Mouse (Mus musculus) frontal cortex, adult 2 months (tissue): ENCODE measurements around the gene C2cd4d. TPM values are rescaled to one million over a fixed set of nuclear protein-coding genes. Genes with fewer than 3 reads are reported as not detected.

Source experiments
- DNase-seq, 2 experiments: peaks; one replicate each; pipeline ENCODE4 v3.0.0; 2022; ENCODE audit warnings: low spot score in 1 of 2; ENCODE audit errors: extremely low spot score in 1 of 2
- polyA plus RNA-seq: library from polyadenylated mRNA; depleted of rRNA; stranded (reverse); fragments of >200 nt; gene quantifications from 2 replicates; pipeline ENCODE4 v1.2.3, GENCODE M21; 2012

Gene C2cd4d
- polyA plus RNA-seq, 1 experiment = 1.5 TPM

DNA sequence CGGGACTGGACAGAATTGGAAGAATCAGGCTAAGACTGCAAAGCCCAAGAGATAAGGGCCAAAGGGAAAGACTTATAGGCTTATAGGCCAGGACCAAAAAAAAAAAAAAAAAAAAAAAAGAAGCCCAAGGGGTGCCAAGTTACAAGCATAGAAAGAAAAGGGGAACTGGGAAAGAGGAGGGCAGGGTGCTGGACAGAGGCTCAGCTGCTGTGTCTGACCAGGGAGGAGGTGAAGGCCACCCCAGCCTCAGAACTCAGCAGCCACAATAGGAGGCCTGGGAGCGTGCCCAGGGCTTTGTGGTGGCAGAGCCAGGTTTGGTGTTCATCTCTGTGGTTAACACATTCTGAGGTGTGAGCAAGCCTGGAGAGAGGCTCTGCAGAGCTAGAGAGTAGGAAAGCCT, 12.9 kb downstream of the C2cd4d start:
- DNase-seq = no peak

DNA sequence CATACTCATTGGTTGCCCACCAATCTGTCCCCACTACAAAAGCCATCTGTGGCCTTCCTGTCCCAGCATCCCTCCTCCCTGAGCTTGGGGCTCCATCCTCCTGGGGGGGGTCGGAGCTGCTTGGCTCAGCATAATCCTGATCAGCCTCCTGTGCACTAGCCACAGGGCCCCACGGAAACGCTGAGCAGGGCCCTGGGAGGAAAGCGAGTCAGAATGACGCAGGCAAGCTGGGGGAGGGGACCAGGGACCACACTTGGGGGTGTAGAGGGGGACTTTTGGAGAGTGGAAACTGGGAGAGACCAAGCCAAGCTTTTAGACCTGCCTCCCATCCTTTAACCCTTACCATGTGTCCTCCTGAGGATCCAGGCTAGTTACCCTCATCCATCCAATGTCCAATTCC, 13.6 kb downstream of the C2cd4d start:
- DNase-seq = no peak

DNA sequence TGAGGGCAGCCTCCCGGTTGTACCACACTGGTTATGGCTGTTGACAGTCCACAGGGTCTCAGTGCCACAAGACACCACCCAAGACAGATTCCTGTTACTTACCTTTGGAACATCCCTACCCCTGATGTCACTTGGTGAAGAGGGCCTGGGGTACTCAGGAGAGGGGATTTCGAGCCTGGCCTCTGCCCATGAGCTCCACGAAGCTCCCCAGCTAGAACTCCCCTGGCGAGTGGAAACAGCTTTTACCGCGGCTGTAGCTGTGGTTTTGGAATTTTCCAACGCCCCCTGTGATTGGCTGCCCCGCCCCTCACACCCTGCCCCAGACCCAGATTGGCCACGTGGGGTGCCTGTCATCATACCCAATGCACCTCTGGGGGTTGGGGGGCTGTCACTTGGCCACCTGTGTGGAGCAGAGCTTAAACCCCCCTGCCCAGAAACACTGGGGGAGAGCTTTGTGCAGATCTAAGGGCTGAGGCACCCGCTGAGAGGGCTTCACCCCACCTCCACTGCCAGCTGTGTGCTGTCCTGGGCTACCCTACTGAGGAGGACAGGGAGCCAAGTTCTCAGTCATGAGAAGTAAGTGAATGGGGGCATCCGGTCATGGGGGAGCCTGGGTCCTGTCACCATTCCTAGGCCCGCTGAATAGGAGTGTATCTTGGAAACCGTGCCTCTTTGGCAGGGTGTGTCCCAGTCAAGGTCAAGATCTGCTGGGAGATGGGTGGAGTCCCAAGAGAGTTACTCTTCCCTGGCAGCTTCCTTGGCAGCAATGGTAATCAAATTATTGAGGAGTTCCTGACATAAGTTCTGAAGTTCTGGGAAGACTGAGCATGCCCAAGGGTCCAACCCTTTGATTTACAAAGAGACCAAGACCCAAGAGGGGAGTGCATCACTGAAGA, 15.0 kb downstream of the C2cd4d start:
- DNase-seq = no peak

DNA sequence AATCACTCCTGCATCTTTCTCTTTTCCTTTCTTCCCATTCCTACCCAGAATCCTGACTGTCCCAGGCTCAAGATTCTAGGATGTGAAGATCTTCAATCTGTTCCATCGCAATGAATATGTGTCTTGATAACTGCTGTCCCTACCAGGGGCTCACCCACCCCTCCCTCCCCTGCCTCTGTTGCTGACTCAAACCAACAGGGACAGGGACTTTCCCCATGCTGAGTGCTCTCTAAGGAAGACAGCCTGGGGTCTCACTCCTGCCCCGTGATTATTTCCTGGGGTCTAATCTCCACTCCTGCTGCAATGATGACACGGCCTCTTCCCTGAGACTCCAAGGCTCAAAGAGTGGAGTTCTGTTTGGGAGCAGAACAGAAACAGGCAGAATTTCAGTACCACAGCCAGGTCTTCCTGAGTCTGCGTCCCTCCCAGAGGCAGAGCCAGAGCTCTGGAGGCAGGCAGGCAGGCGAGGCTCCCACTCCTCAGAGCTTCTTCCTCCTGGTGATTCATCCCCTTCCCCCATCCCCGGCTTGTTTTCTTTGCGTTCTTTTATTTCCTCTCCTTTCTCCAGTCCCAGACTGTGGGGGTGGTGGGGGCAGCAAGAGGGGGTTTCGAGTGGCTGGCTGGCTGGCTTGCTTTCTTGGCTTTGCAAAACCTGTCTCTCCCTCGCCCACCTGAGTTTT, 17.7 kb downstream of the C2cd4d start:
- DNase-seq = peak in 1 of 2 experiments; percentile 47

DNA sequence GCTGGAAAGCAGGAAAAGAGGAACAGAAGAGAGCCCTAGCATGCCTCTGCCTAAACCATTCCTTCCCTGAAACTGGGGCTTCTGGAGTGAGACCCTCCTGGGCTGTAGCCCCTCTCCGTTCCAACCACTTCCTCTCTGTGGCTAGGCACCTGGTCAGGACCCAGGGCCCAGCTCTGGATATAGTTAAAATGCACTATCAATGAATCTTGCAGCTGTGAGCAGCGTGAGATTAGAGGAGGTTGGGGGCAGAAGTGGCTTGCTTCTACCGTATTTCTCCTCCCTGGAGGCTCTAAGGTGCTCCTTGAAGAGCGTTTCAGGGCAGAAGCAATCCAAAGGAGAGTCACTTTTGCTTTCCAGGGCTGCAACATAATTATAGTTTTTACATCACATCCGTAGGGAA, 20.1 kb downstream of the C2cd4d start:
- no peak for DNase-seq

DNA sequence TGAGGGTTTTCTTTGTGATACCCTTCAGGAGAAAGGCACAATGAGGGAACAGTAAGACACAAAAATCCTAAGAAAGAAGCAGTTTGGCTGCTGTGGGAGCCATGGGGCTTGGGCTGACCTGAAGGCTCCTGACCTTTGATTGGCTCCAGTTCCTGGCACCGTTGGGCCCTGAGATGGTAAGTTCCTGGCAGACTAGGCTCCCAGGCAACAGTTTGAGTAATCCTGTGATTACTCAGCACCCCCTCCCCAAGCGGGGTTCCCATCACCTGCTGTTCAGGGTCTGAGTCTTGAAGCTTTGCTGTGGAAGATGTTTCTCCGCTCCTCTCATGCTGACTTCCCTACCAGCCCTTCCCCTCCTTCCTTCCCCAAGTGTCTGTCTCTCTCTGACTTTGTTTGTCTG, 21.2 kb downstream of the C2cd4d start:
- DNase-seq = no peak

DNA sequence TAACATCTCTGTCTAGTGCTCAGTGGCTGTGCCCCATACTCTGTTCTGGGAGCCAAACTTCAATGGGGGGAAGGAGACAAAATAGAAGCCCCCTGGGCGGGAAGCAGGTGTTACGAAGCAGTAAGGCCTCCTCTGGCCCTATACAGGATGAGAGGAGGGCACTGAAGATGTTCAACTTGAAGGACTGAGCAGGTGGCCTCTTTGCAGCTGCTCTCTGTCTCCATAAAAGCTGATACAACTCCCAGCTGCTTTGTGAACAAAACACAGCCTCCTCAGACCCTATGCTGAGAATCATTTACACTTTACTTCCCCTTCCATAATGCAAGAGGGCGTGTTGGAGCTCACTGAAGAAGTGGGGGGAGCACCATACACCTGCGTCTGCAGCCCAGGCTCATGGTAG, 24.4 kb downstream of the C2cd4d start:
- no peak for DNase-seq

DNA sequence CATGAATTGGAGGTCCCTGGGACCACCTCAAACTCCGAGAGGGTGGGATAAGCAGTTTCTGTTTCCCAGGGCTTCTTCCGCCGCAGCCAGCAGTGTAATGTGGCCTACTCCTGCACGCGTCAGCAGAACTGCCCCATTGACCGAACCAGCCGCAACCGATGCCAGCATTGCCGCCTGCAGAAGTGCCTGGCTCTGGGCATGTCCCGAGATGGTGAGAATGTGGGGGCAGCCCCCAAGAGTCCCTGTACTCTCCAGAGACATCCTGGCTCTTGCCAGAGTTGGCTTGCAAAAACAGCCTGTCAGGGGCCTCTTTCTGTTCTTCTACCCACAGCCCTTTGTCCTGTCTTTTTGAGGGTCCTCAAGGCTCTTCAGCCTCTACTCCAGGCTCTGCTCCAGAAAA, 25.2 kb downstream of the C2cd4d start:
- DNase-seq = no peak

DNA sequence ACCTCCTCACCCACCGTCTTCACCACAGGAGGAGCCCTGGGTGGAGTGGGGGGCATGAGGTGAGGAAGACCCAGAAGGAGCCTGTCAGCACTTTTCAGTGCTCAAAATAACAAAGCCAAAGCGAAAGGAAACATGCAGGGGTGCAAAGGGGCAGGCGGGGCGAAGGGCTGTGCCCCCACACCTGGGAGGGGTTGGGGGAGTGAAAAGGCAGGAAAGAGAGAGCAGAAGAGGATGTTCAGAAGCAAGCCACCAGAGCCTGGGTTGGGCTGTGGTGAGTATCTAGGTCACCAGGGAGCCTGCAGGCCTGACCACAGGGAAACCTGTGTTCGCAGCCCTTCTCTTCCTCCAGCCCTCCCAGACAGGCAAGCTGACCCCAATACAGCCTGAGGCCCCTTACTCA, 25.8 kb downstream of the C2cd4d start:
- no peak for DNase-seq

DNA sequence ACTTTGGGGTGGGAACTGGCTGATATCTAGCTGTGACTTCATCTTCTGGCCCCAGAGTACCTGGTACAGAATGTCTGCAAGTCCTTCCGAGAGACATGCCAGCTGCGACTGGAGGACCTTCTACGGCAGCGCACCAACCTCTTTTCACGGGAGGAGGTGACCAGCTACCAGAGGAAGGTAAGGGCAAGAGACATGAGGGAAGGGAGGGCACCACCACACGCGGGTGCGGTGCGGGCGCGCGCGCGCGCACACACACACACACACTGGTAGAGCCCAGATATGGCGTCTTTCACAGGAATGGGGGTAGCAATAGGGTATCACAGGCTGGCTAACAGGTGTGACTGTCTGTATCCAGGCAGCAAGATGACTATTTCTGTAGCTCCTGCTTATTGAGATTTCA, 27.2 kb downstream of the C2cd4d start:
- DNase-seq = no peak

DNA sequence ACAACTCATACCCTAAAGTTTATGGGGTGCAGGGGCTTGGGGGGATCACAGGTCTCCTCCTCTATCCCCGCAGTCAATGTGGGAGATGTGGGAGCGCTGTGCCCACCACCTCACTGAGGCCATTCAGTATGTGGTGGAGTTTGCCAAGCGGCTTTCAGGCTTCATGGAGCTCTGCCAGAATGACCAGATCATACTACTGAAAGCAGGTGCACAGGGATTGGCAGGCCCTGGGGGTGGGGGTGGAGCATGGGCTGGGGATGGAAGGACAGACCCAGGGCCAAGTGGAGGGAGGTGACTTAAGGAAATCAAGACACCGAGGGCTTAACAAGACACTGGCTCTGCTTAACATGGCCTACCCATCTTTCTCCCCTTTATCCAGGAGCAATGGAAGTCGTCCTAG, 28.8 kb downstream of the C2cd4d start:
- DNase-seq = no peak

DNA sequence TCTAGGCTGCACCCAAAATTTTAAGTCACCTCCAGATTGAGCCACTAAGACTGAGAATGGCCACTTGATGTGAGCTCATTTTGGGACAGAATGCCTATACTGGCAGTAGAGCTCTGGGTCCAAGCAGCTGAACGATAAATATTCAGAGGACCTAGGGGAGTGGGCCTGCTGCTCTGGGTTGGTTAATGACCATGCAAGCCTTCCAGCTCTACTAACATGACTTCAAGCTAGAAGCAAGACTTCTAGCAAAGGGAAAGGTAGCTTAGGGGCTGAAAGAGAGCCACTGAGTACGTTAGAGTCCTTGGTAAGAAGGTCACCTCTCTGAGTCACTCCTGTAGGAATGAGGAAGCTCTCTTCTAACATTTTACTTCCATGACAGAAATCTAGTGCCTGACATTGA, 29.9 kb downstream of the C2cd4d start:
- no peak for DNase-seq

DNA sequence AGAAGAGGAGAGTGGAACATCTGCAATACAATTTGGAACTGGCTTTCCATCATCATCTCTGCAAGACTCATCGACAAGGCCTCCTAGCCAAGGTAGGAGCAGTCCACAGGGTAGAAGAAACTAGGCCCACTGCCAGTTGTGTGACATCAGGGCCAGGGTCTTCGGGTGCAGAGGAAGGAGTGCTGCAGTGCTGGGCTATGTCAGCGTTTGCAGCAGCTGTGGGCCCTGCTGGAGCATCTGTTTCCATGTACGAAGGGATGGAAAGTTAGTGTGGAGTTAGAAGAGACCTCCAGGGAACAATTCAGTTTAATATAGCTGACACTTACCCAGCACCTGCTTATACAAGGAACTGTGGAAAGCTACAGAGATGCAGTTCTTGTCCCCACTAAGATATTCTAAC, 30.8 kb downstream of the C2cd4d start:
- no peak for DNase-seq

DNA sequence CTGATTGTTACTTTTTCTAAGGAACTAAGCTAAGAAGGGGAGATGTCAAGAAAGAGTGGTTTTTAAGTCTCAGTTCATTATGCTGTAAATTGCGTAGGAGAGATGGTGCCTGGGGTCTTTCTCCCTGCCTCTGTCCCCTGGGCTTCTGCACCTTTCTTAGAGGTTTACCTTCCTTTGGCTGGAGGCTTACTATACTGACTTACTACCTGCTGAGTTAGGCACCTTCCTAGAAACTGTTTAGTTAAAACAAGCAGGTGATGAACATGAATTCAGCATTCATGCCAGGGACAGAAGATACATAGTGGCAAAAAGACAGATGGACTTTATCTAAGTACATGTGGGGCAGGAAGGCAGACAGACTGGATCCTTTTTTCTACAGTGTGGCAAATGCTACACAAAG, 34.1 kb downstream of the C2cd4d start:
- no peak for DNase-seq

DNA sequence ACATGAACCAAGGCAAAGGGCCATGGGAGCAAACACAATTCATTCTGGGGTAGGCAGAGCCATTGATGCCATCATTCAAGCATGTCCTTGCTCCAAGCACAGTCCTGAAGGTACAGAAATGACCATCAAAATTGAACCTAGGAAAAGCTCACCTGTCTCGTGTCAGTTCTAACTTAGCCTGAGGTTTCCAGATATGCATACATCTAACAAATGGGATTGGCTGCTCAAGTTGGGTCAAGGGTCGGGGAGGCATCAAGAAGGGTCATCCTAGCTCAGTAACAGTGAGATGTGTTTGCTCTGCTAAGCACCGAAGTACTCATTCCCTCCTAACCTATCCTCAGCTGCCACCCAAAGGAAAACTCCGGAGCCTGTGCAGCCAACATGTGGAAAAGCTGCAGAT, 34.6 kb downstream of the C2cd4d start:
- DNase-seq = no peak

DNA sequence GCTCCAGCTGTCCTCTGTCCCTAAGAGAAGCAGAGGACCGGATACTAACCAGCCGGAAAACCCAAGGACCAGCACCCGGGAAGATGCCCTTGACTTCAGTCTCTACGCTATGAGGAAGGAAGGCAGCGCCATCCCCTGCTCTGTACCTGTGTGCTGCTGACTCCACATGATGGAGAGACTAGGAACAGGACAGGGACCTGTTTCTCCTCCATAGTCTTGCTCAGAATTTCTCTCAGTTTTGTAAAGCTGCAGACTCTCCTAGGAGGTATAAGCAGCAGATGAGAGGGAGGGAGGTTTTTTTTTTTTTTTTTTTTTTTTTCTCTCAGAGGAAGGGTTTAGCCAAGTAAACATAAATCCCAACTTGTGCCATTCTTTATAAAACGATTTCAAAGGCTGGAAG, 36.0 kb downstream of the C2cd4d start, which contains the start of gene Lingo4:
Gene Lingo4 (plus strand): TSS at position 301 of the 400 bp plus-strand sequence.
- no peak for DNase-seq

DNA sequence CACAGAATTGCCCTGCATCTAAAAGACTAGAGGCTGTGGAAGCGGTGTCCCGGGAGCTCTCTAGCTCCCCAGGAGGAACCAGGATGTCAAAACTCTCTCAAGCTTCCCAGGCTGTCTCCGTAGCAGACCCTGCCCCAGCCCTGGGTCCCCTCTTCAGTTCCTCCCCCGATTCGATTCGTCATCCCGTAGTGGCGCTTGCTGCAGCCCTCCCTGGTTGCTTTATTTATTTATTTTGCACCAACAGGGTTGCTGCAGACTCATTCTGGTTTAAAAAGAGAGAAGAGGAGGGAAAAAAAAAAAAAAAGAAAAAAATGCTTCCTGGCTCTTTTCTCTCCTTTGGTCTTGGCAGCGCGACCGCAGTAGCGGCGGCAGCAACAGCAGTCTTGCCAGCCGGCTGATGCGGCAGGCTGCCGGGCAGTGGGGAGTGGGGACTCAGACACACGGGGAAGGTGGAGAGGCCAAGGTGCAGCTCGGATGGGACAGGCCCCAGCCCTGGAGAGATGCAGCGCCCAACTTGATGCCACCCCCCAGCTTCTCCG, 36.8 kb downstream of the C2cd4d start:
- DNase-seq = no peak

DNA sequence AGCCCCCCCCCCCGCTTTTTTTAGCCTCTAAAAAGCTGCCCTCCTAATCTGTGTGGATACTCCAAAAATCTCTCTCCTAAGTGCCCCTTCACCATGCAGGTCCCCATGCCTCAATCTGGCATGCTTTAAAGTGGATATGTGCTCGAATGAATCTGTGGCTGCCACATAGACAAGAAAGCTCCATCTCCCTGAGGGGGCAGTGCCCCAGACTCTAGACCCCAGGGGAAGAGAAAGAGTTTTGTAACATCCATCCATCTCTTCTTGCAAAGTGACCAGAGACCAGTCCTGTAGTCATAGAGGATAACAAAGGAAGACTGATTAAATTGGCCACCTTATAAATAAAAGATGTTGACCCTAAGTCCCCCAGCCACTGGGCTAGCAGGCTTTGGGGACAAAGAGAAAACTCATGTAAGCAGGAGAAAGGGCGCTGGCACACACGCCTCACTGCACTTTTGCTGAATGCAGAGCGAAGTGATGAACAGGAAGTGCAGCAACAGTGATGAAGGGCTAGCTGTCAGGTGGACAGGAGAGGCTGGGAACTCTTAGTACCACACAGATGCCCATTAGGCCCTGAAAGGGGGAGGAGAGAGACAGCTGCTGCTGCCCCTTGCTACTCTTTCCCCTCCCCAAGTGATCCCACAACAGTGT, 37.5 kb downstream of the C2cd4d start:
- DNase-seq = no peak

DNA sequence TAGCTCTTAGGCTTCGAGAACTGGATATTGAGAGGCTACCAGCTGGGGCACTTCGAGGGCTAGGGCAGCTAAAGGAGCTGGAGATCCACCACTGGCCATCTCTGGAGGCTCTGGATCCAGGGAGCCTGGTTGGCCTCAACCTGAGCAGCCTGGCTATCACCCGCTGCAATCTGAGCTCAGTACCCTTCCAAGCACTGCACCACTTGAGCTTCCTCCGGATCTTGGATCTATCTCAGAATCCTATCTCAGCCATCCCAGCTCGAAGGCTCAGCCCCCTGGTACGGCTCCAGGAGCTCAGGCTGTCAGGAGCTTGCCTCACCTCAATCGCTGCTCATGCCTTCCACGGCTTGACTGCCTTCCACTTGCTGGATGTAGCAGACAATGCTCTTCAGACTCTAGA, 40.2 kb downstream of the C2cd4d start:
- no peak for DNase-seq

DNA sequence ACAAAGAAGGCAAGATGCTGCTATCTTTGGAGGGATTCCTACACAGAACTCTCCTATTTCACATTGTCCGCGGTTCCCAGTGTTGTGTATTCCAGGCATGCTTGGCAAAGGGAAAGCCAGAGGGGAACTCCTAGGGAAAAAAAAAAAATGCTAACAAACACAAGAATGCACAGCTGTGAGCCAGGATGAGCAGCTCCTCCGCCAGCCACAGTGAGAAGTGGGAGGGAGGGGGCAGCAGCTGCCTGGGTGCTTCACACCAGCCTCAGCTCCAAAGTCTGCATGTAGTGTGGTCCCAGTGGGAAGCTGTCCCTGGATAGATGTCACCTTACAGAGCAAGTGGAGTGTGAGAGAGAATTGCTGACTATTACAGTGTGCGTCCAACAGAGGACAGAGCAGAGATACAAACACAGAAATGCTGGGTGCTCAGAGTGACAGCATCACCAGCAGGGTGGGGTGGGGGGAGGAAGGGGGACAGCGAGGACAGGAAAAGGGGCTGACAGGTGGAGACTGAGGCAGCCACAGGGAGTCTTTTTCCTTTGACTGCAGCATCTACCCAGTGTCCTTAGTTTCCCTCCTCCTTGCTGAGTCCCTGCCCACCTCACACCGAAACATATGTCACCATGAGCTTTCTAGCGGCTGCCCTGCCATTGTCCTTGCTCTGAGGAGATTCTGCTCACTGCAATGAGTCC, 42.3 kb downstream of the C2cd4d start:
- DNase-seq = peak; percentile 40 to 72

DNA sequence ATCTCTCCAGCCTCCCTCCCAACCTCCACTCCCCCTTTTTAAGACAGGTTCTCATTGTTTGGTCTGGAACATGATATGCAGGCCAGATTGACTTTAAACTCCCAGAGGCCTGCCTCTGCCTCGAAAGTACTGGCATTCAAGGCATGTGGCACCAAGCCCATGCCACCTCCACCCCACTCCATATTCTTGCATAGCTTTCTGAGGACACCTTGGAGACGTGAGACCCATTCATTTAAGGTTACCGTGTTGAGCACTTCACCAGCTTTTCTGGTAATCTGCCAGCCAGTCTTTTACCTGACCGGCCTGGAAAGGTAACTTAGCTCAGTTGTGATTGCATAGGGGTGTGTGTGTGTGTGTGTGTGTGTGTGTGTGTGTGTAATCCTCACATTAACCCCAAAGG, 43.3 kb downstream of the C2cd4d start:
- no peak for DNase-seq
